Mouse (Mus musculus) lung, embryonic 14.5 days (tissue): ENCODE measurements around the gene Fam57b. TPM values are rescaled to one million over a fixed set of nuclear protein-coding genes. Genes with fewer than 3 reads are reported as not detected.

Source experiments
- ATAC-seq: fragments of 200-750 bp; cut with Nextera tagmentation; 2 replicates; pipeline ENCODE4 v1.8.0; 2017; ENCODE audit warnings: mild to moderate bottlenecking, moderate TSS enrichment, moderate library complexity; ENCODE audit not compliant: insufficient read depth
- DNase-seq: peaks from one replicate; pipeline ENCODE4 v3.0.0-alpha.2; 2015
- H3K27ac ChIP-seq: fragments of 300-500 bp; sonication (generic); 2 replicates; pipeline ENCODE4 v1.5.1; 2014; ENCODE audit warnings: low read depth, mild to moderate bottlenecking, moderate library complexity
- H3K27me3 ChIP-seq: fragments of 300-500 bp; sonication (generic); 2 replicates; pipeline ENCODE4 v1.6.1; 2014; ENCODE audit warnings: low read length, control low read depth; ENCODE audit not compliant: insufficient read depth
- H3K36me3 ChIP-seq: fragments of 300-500 bp; sonication (generic); 2 replicates; pipeline ENCODE4 v1.6.1; 2014; ENCODE audit warnings: control low read depth; ENCODE audit not compliant: insufficient read depth
- H3K4me1 ChIP-seq: fragments of 300-500 bp; sonication (generic); 2 replicates; pipeline ENCODE4 v1.6.1; 2014; ENCODE audit warnings: antibody characterized with exemption, control low read depth; ENCODE audit not compliant: insufficient read depth
- H3K4me2 ChIP-seq: fragments of 300-500 bp; sonication (generic); 2 replicates; pipeline ENCODE4 v1.6.1; 2014; ENCODE audit warnings: mild to moderate bottlenecking
- H3K4me3 ChIP-seq: fragments of 300-500 bp; sonication (generic); 2 replicates; pipeline ENCODE4 v1.5.1; 2014; ENCODE audit warnings: low read depth, low read length
- H3K9ac ChIP-seq: fragments of 300-500 bp; sonication (generic); 2 replicates; pipeline ENCODE4 v1.6.1; 2014
- H3K9me3 ChIP-seq: fragments of 300-500 bp; sonication (generic); 2 replicates; pipeline ENCODE4 v1.6.1; 2016; ENCODE audit warnings: low read depth, low read length, control low read depth
- CTCF ChIP-seq: IDR thresholded peaks from 2 replicates; pipeline ENCODE4 v1.5.1; 2016; ENCODE audit warnings: antibody characterized with exemption, low read depth
- WGBS: fragments of 180-500 bp; shearing (Covaris S2); extraction: QIAGEN DNeasy Blood & Tissue Kit; methylation state at CpG from one replicate; pipeline ENCODE4 v1.1.7; 2014; 5-methylcytosine and 5-hydroxymethylcytosine counted together
- polyA plus RNA-seq: library from polyadenylated mRNA; unstranded; fragments of >200 nt; fragmentation: Nextera tagmentation; extraction: Ambion mirVana; gene quantifications from 2 replicates; pipeline ENCODE4 v1.2.1, GENCODE M21; 2014

Fam57b gene
- polyA plus RNA-seq, 1 experiment from 2014 or later = 0.17 TPM

GRCm38 (mm10) chr7:126799468-126800268 lies 2.2 kb downstream of the Fam57b start:
- Histone ChIP-seq H3K36me3 (peaks cover 44% of the 10 kb centered on the region), H3K4me1 (peaks cover 5% of the 10 kb centered on the region), H3K4me3 (peak overlapping the region; percentile 89), H3K27me3 (no peaks in the 10 kb centered on the region), H3K9me3 (no peaks in the 10 kb centered on the region), H3K9ac (peak overlapping the region; percentile 64), H3K4me2 (peak overlapping the region; percentile 95), H3K27ac (peak overlapping the region; percentile 98)
- ATAC-seq = peak; percentile 92
- no peak for DNase-seq
- WGBS = under 1% methylated on average over 38 of the region's 38 CpGs
- peak; percentile 60 for TF ChIP-seq CTCF

- Histone ChIP-seq H3K36me3 (peaks cover 36% of the 10 kb centered on the region), H3K4me1 (peaks cover 5% of the 10 kb centered on the region), H3K4me2 (peak overlapping the region; percentile 95), H3K9ac (peak overlapping the region; percentile 64), H3K4me3 (peak overlapping the region; percentile 89), H3K27ac (peak overlapping the region; percentile 98), H3K9me3 (no peaks in the 10 kb centered on the region), H3K27me3 (no peaks in the 10 kb centered on the region)
- no peak for TF ChIP-seq CTCF
- DNase-seq (no peak), ATAC-seq (no peak)
- WGBS = 47% methylated on average over 5 of the region's 5 CpGs
Observed at GRCm38 (mm10) chr7:126800269-126801056, 3.0 kb downstream of the Fam57b start.

- no peak for TF ChIP-seq CTCF
- DNase-seq (no peak), ATAC-seq (no peak)
- Histone ChIP-seq H3K9me3 (no peaks in the 10 kb centered on the region), H3K4me2 (no peak overlapping the region), H3K36me3 (peaks cover 30% of the 10 kb centered on the region), H3K27ac (no peak overlapping the region), H3K4me3 (no peak overlapping the region), H3K9ac (no peak overlapping the region), H3K4me1 (peaks cover 5% of the 10 kb centered on the region), H3K27me3 (no peaks in the 10 kb centered on the region)
- WGBS = 91% methylated on average over 16 of the region's 16 CpGs
Observed at GRCm38 (mm10) chr7:126801057-126801422, 3.6 kb downstream of the Fam57b start.

- Histone ChIP-seq H3K27me3 (no peaks in the 10 kb centered on the region), H3K9ac (no peak overlapping the region), H3K36me3 (peaks cover 24% of the 10 kb centered on the region; the same call in 1 of the 2 replicates), H3K4me1 (peaks cover 7% of the 10 kb centered on the region), H3K4me2 (no peak overlapping the region), H3K27ac (no peak overlapping the region), H3K4me3 (no peak overlapping the region), H3K9me3 (no peaks in the 10 kb centered on the region)
- ATAC-seq (no peak), DNase-seq (no peak)
- WGBS = 79% methylated on average over 11 of the region's 11 CpGs
- no peak for TF ChIP-seq CTCF
Observed at GRCm38 (mm10) chr7:126802134-126802889, 4.8 kb downstream of the Fam57b start.

- Histone ChIP-seq H3K27me3 (no peaks in the 10 kb centered on the region), H3K9me3 (no peaks in the 10 kb centered on the region), H3K4me3 (no peak overlapping the region), H3K9ac (no peak overlapping the region), H3K36me3 (peaks cover 16% of the 10 kb centered on the region; the same call in 1 of the 2 replicates), H3K4me2 (no peak overlapping the region), H3K27ac (no peak overlapping the region), H3K4me1 (peaks cover 12% of the 10 kb centered on the region)
- ATAC-seq (no peak), DNase-seq (no peak)
- no peak for TF ChIP-seq CTCF
- WGBS = 82% methylated on average over 6 of the region's 6 CpGs
Observed at GRCm38 (mm10) chr7:126803181-126803580, 5.7 kb downstream of the Fam57b start.

GRCm38 (mm10) chr7:126803751-126804150 lies 6.3 kb downstream of the Fam57b start:
- H3K9ac ChIP-seq = no peak overlapping the region
- no peak overlapping the region for H3K27ac ChIP-seq
- peaks cover 16% of the 10 kb centered on the region; the same call in 1 of the 2 replicates for H3K36me3 ChIP-seq

More at GRCm38 (mm10) chr7:126803751-126804150, 6.3 kb downstream of the Fam57b start:
- DNase-seq (no peak), ATAC-seq (no peak)
- Histone ChIP-seq H3K9me3 (no peaks in the 10 kb centered on the region), H3K4me3 (no peak overlapping the region), H3K27me3 (no peaks in the 10 kb centered on the region), H3K4me1 (peaks cover 13% of the 10 kb centered on the region), H3K4me2 (no peak overlapping the region)
- no peak for TF ChIP-seq CTCF
